Mouse (Mus musculus) urinary bladder, postnatal 36 days (tissue): ENCODE data around the gene Frmd4a.

ENCODE experiments used
- DNase-seq, 2 experiments: peaks; one replicate each; pipeline ENCODE4 v3.0.0; 2022; ENCODE audit warnings: low spot score in 2 of 2, mixed read lengths in 1 of 2

Gene Frmd4a

GRCm38 (mm10) chr2:4137493-4137892 lies 120.0 kb downstream of the Frmd4a start:
- no peak for DNase-seq

GRCm38 (mm10) chr2:4142221-4142950 lies 124.9 kb downstream of the Frmd4a start:
- DNase-seq = no peak

- DNase-seq = no peak
Measured at GRCm38 (mm10) chr2:4144424-4144823, 126.9 kb downstream of the Frmd4a start.

- peak in 1 of 2 experiments; percentile 1 for DNase-seq
Measured at GRCm38 (mm10) chr2:4152521-4153040, 135.1 kb downstream of the Frmd4a start.

GRCm38 (mm10) chr2:4153131-4153631 lies 135.7 kb downstream of the Frmd4a start:
- peak; percentile 2 to 3 for DNase-seq

- DNase-seq = no peak
Measured at GRCm38 (mm10) chr2:4154036-4154653, 136.6 kb downstream of the Frmd4a start.

- no peak for DNase-seq
Measured at GRCm38 (mm10) chr2:4154654-4155047, 137.1 kb downstream of the Frmd4a start.

- DNase-seq = no peak
Measured at GRCm38 (mm10) chr2:4155406-4155805, 137.9 kb downstream of the Frmd4a start.

- no peak for DNase-seq
Measured at GRCm38 (mm10) chr2:4156511-4156910, 139.0 kb downstream of the Frmd4a start.

GRCm38 (mm10) chr2:4157396-4157795 lies 139.9 kb downstream of the Frmd4a start:
- DNase-seq = no peak

- DNase-seq = no peak
Measured at GRCm38 (mm10) chr2:4159574-4160203, 142.2 kb downstream of the Frmd4a start.

- no peak for DNase-seq
Measured at GRCm38 (mm10) chr2:4166191-4166590, 148.7 kb downstream of the Frmd4a start.

- no peak for DNase-seq
Measured at GRCm38 (mm10) chr2:4167131-4167530, 149.6 kb downstream of the Frmd4a start.

- DNase-seq = no peak
Measured at GRCm38 (mm10) chr2:4169726-4170125, 152.2 kb downstream of the Frmd4a start.

- DNase-seq = no peak
Measured at GRCm38 (mm10) chr2:4170189-4170588, 152.7 kb downstream of the Frmd4a start.

GRCm38 (mm10) chr2:4184991-4185390 lies 167.5 kb downstream of the Frmd4a start:
- no peak for DNase-seq

- DNase-seq = no peak
Measured at GRCm38 (mm10) chr2:4187521-4187920, 170.0 kb downstream of the Frmd4a start.

- no peak for DNase-seq
Measured at GRCm38 (mm10) chr2:4188303-4188702, 170.8 kb downstream of the Frmd4a start.

GRCm38 (mm10) chr2:4190345-4190744 lies 172.8 kb downstream of the Frmd4a start:
- no peak for DNase-seq

GRCm38 (mm10) chr2:4190995-4191394 lies 173.5 kb downstream of the Frmd4a start:
- no peak for DNase-seq

GRCm38 (mm10) chr2:4193206-4193605 lies 175.7 kb downstream of the Frmd4a start:
- DNase-seq = no peak

GRCm38 (mm10) chr2:4194324-4195014 lies 177.0 kb downstream of the Frmd4a start:
- no peak for DNase-seq
